Mouse (Mus musculus): ENCODE results near the gene Pde4b. TPM values are rescaled to one million over a fixed set of nuclear protein-coding genes. Genes with fewer than 3 reads are reported as not detected.

Gene Pde4b
- polyA plus RNA-seq, 1 experiment, result 21.1 TPM

DNA sequence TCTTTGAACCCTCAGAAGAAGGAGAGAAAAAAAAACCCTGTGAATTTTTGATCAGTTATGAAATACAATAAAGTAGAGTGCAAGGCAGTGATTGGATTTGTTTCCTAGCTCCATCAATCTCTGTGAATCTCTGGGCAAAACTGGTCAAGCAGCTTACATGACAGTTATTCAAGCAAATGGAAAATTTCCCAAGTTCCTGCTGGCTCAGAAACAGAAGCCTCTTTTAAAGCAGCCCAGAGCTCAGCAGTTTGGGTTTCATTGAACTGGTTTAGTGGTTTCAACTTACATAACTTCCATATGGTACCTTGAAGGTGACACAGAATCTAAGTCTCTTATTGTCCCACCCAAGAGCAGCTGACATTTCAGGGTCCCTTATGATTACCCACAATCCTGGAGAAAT, 210.2 kb downstream of the Pde4b start:
- Histone ChIP-seq H3K4me3 (ENCODE audit: control insufficient read depth, insufficient read depth, low read length) (no peak overlapping the region), H3K36me3 (ENCODE audit: control insufficient read depth, insufficient read depth, low read length) (no peaks in the 10 kb centered on the region), H3K27me3 (ENCODE audit: control insufficient read depth, insufficient read depth, low read length) (no peaks in the 10 kb centered on the region), H3K27ac (ENCODE audit: control insufficient read depth, insufficient read depth, low read length) (no peak overlapping the region), H3K4me1 (replicated peaks; ENCODE audit: control insufficient read depth, insufficient read depth, low read length) (no peaks in the 10 kb centered on the region)
- no peak for DNase-seq
- TF ChIP-seq CTCF (IDR thresholded peaks at IDR 0.05; ENCODE audit: borderline replicate concordance, control insufficient read depth, extremely low read depth, insufficient read depth, low read length, poor library complexity), result no peak
- TF ChIP-seq POLR2A (IDR thresholded peaks at IDR 0.05; ENCODE audit: control insufficient read depth, extremely low read depth, insufficient read depth, low read length, poor library complexity), result no peak

DNA sequence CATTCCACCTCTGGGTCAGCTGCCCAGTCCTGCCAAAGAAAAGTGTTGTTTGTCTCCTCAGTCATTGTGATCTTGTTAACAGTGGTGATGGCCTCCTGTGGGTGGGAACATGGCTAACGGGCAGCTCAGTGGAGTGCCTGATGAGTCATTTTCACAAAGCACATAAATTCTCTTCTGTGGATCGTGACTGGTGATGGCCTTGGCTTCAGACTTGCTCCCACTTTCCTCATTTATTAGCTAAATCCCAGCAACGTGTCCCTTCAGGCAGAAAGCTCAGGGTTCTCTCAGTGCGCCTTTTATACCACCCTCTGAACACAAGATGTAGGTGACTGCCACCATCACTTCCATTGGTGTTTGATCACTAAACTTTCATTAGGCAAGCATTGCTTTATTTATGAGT, 215.2 kb downstream of the Pde4b start:
- DNase-seq, result no peak
- H3K27me3 ChIP-seq (ENCODE audit: control insufficient read depth, insufficient read depth, low read length), result no peaks in the 10 kb centered on the region
- no peaks in the 10 kb centered on the region for H3K36me3 ChIP-seq (ENCODE audit: control insufficient read depth, insufficient read depth, low read length)
- no peak overlapping the region for H3K27ac ChIP-seq (ENCODE audit: control insufficient read depth, insufficient read depth, low read length)
- 93% methylated on average over 4 of the region's 4 CpGs for WGBS
- no peak overlapping the region for H3K4me3 ChIP-seq (ENCODE audit: control insufficient read depth, insufficient read depth, low read length)
- no peaks in the 10 kb centered on the region for H3K4me1 ChIP-seq (replicated peaks; ENCODE audit: control insufficient read depth, insufficient read depth, low read length)
- TF ChIP-seq POLR2A (IDR thresholded peaks at IDR 0.05; ENCODE audit: control insufficient read depth, extremely low read depth, insufficient read depth, low read length, poor library complexity), result no peak

DNA sequence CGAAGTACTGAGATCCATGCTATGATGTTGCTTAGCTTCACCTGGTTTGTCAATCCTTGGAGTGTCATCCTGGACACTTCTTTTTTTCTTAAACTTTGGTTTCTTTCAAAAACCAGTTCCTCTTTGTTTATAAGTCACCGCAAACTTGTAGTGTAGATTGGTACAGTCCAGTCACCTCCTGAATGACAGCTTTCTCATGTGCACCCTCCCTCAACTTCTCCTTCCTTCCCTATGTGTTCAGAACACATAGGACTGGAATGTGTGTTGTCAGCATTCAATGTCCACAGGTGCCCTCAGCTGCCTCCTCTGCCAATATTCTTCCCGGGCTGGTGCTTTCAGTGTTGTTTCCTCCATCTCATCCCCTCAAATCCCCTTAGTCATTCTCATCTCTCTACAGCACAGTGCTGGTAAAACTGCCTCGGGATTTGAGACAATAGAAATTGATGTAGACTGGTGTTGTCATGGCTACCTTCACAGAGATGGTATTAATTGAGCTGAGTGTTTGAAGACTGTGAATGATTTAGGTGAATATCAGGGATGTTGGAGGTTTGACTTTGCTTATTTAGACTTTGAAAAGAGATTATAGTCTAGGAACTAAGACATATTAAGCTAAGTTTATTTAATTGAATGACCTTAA, 220.4 kb downstream of the Pde4b start:
- 32% methylated on average over 4 of the region's 4 CpGs for WGBS
- Histone ChIP-seq H3K36me3 (ENCODE audit: control insufficient read depth, insufficient read depth, low read length) (no peaks in the 10 kb centered on the region), H3K27me3 (ENCODE audit: control insufficient read depth, insufficient read depth, low read length) (no peaks in the 10 kb centered on the region), H3K4me3 (ENCODE audit: control insufficient read depth, insufficient read depth, low read length) (no peak overlapping the region), H3K4me1 (replicated peaks; ENCODE audit: control insufficient read depth, insufficient read depth, low read length) (no peaks in the 10 kb centered on the region), H3K27ac (ENCODE audit: control insufficient read depth, insufficient read depth, low read length) (no peak overlapping the region)
- TF ChIP-seq CTCF (IDR thresholded peaks at IDR 0.05; ENCODE audit: borderline replicate concordance, control insufficient read depth, extremely low read depth, insufficient read depth, low read length, poor library complexity), result no peak
- no peak for TF ChIP-seq POLR2A (IDR thresholded peaks at IDR 0.05; ENCODE audit: control insufficient read depth, extremely low read depth, insufficient read depth, low read length, poor library complexity)
- no peak for DNase-seq

DNA sequence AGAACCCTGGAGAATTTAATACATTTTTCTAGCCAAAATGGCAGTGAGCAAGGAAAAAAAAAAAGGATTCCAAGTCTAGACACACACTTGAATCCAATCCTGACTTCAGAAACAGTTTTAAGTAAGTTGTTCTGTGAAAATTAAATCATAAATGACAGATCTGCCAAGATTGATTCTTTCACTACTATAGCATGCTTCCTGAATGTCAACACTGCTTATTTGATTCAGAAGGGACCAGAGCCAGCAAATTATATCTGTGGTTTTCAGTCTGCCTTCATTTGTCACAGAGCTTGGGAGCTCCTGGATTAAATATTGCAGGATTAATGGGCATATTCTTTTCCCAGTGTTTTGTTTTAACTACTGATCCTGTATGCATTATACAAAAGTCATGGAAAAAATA, 223.3 kb downstream of the Pde4b start:
- H3K4me1 ChIP-seq (replicated peaks; ENCODE audit: control insufficient read depth, insufficient read depth, low read length), result no peaks in the 10 kb centered on the region
- H3K4me3 ChIP-seq (ENCODE audit: control insufficient read depth, insufficient read depth, low read length), result no peak overlapping the region
- TF ChIP-seq CTCF (IDR thresholded peaks at IDR 0.05; ENCODE audit: borderline replicate concordance, control insufficient read depth, extremely low read depth, insufficient read depth, low read length, poor library complexity) (no peak), POLR2A (IDR thresholded peaks at IDR 0.05; ENCODE audit: control insufficient read depth, extremely low read depth, insufficient read depth, low read length, poor library complexity) (no peak)
- DNase-seq, result no peak
- no peaks in the 10 kb centered on the region for H3K27me3 ChIP-seq (ENCODE audit: control insufficient read depth, insufficient read depth, low read length)
- H3K36me3 ChIP-seq (ENCODE audit: control insufficient read depth, insufficient read depth, low read length), result no peaks in the 10 kb centered on the region
- H3K27ac ChIP-seq (ENCODE audit: control insufficient read depth, insufficient read depth, low read length), result no peak overlapping the region

DNA sequence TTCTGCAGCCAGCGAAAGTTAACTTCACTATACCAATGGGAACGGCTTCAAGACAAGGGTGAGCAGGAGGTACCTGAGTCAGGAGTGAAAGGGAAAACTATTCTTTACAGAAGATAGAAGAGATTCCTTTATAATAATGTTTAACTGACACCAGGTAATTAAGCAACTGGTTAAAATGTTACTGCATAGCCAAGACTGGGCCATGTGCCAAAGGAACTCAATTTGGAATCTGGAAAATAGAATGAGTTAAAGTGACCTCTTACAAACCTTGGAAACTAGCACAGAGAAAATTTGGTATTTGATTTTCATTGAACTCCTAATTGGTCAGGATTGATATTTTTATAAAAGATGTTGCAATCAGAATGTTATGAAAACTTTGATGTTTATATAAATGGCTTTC, 228.7 kb downstream of the Pde4b start:
- Histone ChIP-seq H3K27ac (ENCODE audit: control insufficient read depth, insufficient read depth, low read length) (no peak overlapping the region), H3K4me1 (replicated peaks; ENCODE audit: control insufficient read depth, insufficient read depth, low read length) (no peaks in the 10 kb centered on the region), H3K4me3 (ENCODE audit: control insufficient read depth, insufficient read depth, low read length) (no peak overlapping the region), H3K36me3 (ENCODE audit: control insufficient read depth, insufficient read depth, low read length) (no peaks in the 10 kb centered on the region), H3K27me3 (ENCODE audit: control insufficient read depth, insufficient read depth, low read length) (no peaks in the 10 kb centered on the region)
- TF ChIP-seq CTCF (IDR thresholded peaks at IDR 0.05; ENCODE audit: borderline replicate concordance, control insufficient read depth, extremely low read depth, insufficient read depth, low read length, poor library complexity) (no peak), POLR2A (IDR thresholded peaks at IDR 0.05; ENCODE audit: control insufficient read depth, extremely low read depth, insufficient read depth, low read length, poor library complexity) (no peak)
- 94% methylated on average over 2 of the region's 2 CpGs for WGBS
- DNase-seq, result no peak

DNA sequence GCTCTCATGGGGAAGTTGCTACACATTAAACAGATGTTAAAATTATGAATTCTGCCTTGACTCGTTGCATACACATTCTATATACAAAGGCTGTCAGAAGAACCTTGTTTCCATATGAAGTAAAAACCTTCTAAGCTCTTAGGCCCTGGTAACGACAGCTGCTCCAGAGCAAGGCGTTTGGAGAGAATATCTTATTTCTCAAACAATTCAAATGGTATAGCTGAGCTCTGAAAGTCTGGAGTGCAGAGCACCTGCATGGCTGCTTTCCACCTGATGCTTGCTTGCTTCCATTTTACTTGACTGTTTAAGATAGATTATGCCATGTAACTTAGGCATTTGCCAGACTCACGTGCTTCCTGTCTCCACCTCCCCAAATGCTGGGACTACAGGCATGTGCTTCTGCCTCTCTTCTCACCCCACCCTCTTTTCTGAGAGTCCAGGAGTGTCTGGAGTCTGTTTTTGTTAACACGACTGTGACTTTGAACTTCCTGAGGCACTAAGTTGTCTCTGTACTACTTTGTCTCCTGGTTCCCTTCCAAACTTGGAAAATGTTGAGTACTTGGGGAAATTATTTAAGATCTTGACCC, 229.4 kb downstream of the Pde4b start:
- no peak overlapping the region for H3K27ac ChIP-seq (ENCODE audit: control insufficient read depth, insufficient read depth, low read length)
- no peak overlapping the region for H3K4me3 ChIP-seq (ENCODE audit: control insufficient read depth, insufficient read depth, low read length)
- no peaks in the 10 kb centered on the region for H3K27me3 ChIP-seq (ENCODE audit: control insufficient read depth, insufficient read depth, low read length)
- TF ChIP-seq POLR2A (IDR thresholded peaks at IDR 0.05; ENCODE audit: control insufficient read depth, extremely low read depth, insufficient read depth, low read length, poor library complexity), result no peak
- TF ChIP-seq CTCF (IDR thresholded peaks at IDR 0.05; ENCODE audit: borderline replicate concordance, control insufficient read depth, extremely low read depth, insufficient read depth, low read length, poor library complexity), result no peak
- 77% methylated on average over 5 of the region's 5 CpGs for WGBS
- no peaks in the 10 kb centered on the region for H3K36me3 ChIP-seq (ENCODE audit: control insufficient read depth, insufficient read depth, low read length)
- H3K4me1 ChIP-seq (replicated peaks; ENCODE audit: control insufficient read depth, insufficient read depth, low read length), result no peaks in the 10 kb centered on the region
- DNase-seq, result no peak

DNA sequence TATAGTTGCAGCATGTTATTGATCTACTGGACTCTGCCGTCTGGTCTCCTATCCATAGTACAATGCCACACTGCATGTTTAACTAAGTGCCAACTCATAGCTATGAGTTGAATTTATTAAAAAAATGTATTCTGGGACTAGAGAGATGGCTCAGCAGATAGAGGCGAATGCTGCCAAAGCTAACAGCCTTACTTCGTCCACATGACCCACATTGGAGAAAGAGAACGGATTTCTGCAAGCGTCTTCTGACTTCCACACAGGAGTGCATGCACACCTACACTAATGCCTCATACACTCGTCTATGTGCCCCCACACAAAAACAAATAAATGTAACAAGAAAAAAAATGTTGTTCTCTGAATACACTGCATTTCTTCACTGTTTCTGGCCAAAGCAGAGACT, 231.3 kb downstream of the Pde4b start:
- no peak for TF ChIP-seq POLR2A (IDR thresholded peaks at IDR 0.05; ENCODE audit: control insufficient read depth, extremely low read depth, insufficient read depth, low read length, poor library complexity)
- TF ChIP-seq CTCF (IDR thresholded peaks at IDR 0.05; ENCODE audit: borderline replicate concordance, control insufficient read depth, extremely low read depth, insufficient read depth, low read length, poor library complexity), result no peak
- DNase-seq, result no peak
- Histone ChIP-seq H3K4me1 (replicated peaks; ENCODE audit: control insufficient read depth, insufficient read depth, low read length) (no peaks in the 10 kb centered on the region), H3K27ac (ENCODE audit: control insufficient read depth, insufficient read depth, low read length) (no peak overlapping the region), H3K27me3 (ENCODE audit: control insufficient read depth, insufficient read depth, low read length) (no peaks in the 10 kb centered on the region), H3K4me3 (ENCODE audit: control insufficient read depth, insufficient read depth, low read length) (no peak overlapping the region), H3K36me3 (ENCODE audit: control insufficient read depth, insufficient read depth, low read length) (no peaks in the 10 kb centered on the region)
- WGBS, result 88% methylated on average over 6 of the region's 6 CpGs

Data from thymus, adult 2 months (tissue).